Comparison of ENCODE assay signal across 19 mouse cellular contexts in the genomic region with DNA sequence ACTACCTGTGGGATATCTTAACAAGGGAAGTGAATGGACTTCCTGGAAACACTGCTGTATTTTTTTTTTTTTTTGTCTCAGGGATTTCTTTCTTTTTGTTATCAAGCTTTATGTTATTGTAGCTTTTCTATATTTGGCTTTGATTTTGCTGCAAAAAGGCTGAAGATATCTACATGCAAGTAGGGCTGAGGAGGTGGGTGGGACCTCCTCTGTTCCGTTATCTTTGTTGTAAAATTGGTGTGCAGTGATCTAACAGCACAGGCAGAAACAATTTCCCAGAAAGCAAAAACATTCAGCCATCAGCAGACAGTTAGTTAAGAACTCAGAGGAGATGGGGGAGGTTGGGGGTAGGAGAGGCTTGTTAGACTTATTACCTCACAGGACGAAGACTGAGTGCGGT.
A peak's percentile ranks its signal among the peaks of the same experiment; 100 is the strongest.
DNase-seq lines count a peak whose midpoint lies in the region; TF ChIP-seq lines count a peak whose summit lies in the region.
"Had no signal": no experiment of that assay in that cellular context is flagged by ENCODE, and none has a peak within 500 bp of the region (broad histone marks: within the 10 kb centered on the region; RNA-seq: fewer than 3 reads in every experiment).

No protein-coding gene starts in this region.

- H3K27me3 ChIP-seq in heart, adult 2 months (ENCODE audit: control insufficient read depth, insufficient read depth, low read length) = no peaks in the 10 kb centered on the region
- H3K27me3 ChIP-seq in heart, embryonic 10.5 days (ENCODE audit: insufficient read depth, poor library complexity, severe bottlenecking) = no peaks in the 10 kb centered on the region
- no peaks in the 10 kb centered on the region for H3K27me3 ChIP-seq in MEL (ENCODE audit: control insufficient read depth in 1 of 2, insufficient read depth in 2 of 2, low read length in 2 of 2)
- H3K27me3 ChIP-seq: hindbrain, embryonic 13.5 days had no signal

- H3K9me3 ChIP-seq in heart, embryonic 10.5 days = no peaks in the 10 kb centered on the region
- no peaks in the 10 kb centered on the region for H3K9me3 ChIP-seq in MEL (replicated peaks; ENCODE audit: insufficient read depth, low read length)
- H3K9me3 ChIP-seq: embryonic facial prominence, embryonic 10.5 days; heart, embryonic 15.5 days; hindbrain, embryonic 13.5 days had no signal

- H3K9ac ChIP-seq in heart, adult 2 months (ENCODE audit: low read depth, low read length) = no peak overlapping the region
- H3K9ac ChIP-seq in MEL (ENCODE audit: control insufficient read depth, low read depth, low read length, poor library complexity, severe bottlenecking) = no peak overlapping the region
- H3K9ac ChIP-seq: heart, embryonic 15.5 days; hindbrain, embryonic 13.5 days had no signal

- peak overlapping the region; percentile 34 for H3K27ac ChIP-seq in heart, adult 2 months
- no peak overlapping the region for H3K27ac ChIP-seq in heart, embryonic 10.5 days
- H3K27ac ChIP-seq in MEL (ENCODE audit: control insufficient read depth, low read depth, low read length) = no peak overlapping the region
- H3K27ac ChIP-seq: embryonic facial prominence, embryonic 10.5 days; heart, embryonic 15.5 days; hindbrain, embryonic 13.5 days; hindbrain, postnatal 0 days had no signal

- no peak for TF ChIP-seq POLR2A in heart, adult 2 months (IDR thresholded peaks at IDR 0.05; ENCODE audit: insufficient read depth, low read depth, low read length)
- TF ChIP-seq POLR2A in MEL (IDR thresholded peaks at IDR 0.05; ENCODE audit: control insufficient read depth in 1 of 2, insufficient read depth in 1 of 2, low read depth in 1 of 2, low read length in 2 of 2, poor library complexity in 1 of 2) = no peak

- DNase-seq in heart, adult 2 months = no peak
- no peak for DNase-seq in heart, embryonic 10.5 days (ENCODE audit: low spot score)
- DNase-seq in CD4-positive, CD25-positive, alpha-beta regulatory T cell, adult 2 months (ENCODE audit: low read depth, low spot score) = peak; percentile 18
- peak; percentile 55 for DNase-seq in MEL (ENCODE audit: low read depth, low spot score)
- DNase-seq in c-Kit-positive CD71-positive TER-119-positive erythroid progenitor cells, embryonic 14.5 days (ENCODE audit: low spot score) = peak; percentile 6
- no peak for DNase-seq in gastrocnemius, postnatal 4 days (ENCODE audit: low spot score in 2 of 2)
- no peak for DNase-seq in B cell, adult 2 months
- DNase-seq: adrenal gland, adult 2 months; adrenal gland, postnatal 25 days; cerebellum, adult 18-20 months; cerebellum, adult 9-11 months; cerebellum, postnatal 36 days; gastrocnemius, postnatal 10 days; heart, postnatal 14 days; kidney, adult 18-20 months had no signal

- no peaks in the 10 kb centered on the region for H3K79me2 ChIP-seq in heart, adult 2 months (replicated peaks; ENCODE audit: control insufficient read depth, insufficient read depth, low read length)
- H3K79me2 ChIP-seq in MEL (ENCODE audit: control insufficient read depth, insufficient read depth, low read length, poor library complexity) = no peaks in the 10 kb centered on the region

- 49% methylated on average over 3 of the region's 3 CpGs for WGBS in heart, adult 2 months
- 78% methylated on average over 3 of the region's 3 CpGs for WGBS in heart, embryonic 10.5 days

- no peak for TF ChIP-seq CTCF in heart, adult 2 months (IDR thresholded peaks at IDR 0.05)
- TF ChIP-seq CTCF in MEL (IDR thresholded peaks at IDR 0.05 in 2 of 3, conservative IDR thresholded peaks at IDR 0.05 in 1 of 3; ENCODE audit: control insufficient read depth in 1 of 3, insufficient read depth in 1 of 3, low read depth in 2 of 3, low read length in 3 of 3, poor library complexity in 1 of 3, severe bottlenecking in 1 of 3) = no peak

- intact Hi-C loops in heart, adult 2 months (cut with DNase I) = no loop called here

- no peak for TF ChIP-seq EP300 in heart, adult 2 months (IDR thresholded peaks at IDR 0.05; ENCODE audit: insufficient read depth, low read depth, low read length)
- peak; percentile 21 to 34; a peak in 1 of 4 replicates for TF ChIP-seq EP300 in MEL (IDR thresholded peaks at IDR 0.05; ENCODE audit: low read depth in 1 of 2, low read length in 2 of 2)

- no peak overlapping the region for H3K4me3 ChIP-seq in heart, adult 2 months
- H3K4me3 ChIP-seq in heart, embryonic 10.5 days = no peak overlapping the region
- no peak overlapping the region for H3K4me3 ChIP-seq in MEL (ENCODE audit: control insufficient read depth in 1 of 2, insufficient read depth in 1 of 2, low read depth in 2 of 2, low read length in 2 of 2)
- H3K4me3 ChIP-seq: embryonic facial prominence, embryonic 10.5 days; heart, embryonic 15.5 days; hindbrain, embryonic 13.5 days had no signal

- no peaks in the 10 kb centered on the region for H3K36me3 ChIP-seq in heart, adult 2 months (ENCODE audit: control insufficient read depth, insufficient read depth, low read length)
- H3K36me3 ChIP-seq in heart, embryonic 10.5 days = no peaks in the 10 kb centered on the region
- peaks cover 0 to 19% of the 10 kb centered on the region in 2 experiments; a peak in 3 of 4 replicates for H3K36me3 ChIP-seq in MEL (ENCODE audit: control insufficient read depth in 1 of 2, insufficient read depth in 2 of 2, low read length in 2 of 2)
- H3K36me3 ChIP-seq: embryonic facial prominence, embryonic 10.5 days; heart, embryonic 15.5 days had no signal

- TF ChIP-seq RAD21 in MEL (IDR thresholded peaks at IDR 0.05; ENCODE audit: low read depth, low read length) = no peak

- no peaks in the 10 kb centered on the region; the same call in 1 of the 2 replicates for H3K4me1 ChIP-seq in heart, adult 2 months (ENCODE audit: control insufficient read depth, insufficient read depth, low read length)
- H3K4me1 ChIP-seq in heart, embryonic 10.5 days = no peaks in the 10 kb centered on the region
- H3K4me1 ChIP-seq in MEL (ENCODE audit: control insufficient read depth in 1 of 2, insufficient read depth in 2 of 2, low read length in 2 of 2) = peaks cover 7% of the 10 kb centered on the region in 2 experiments
- H3K4me1 ChIP-seq: embryonic facial prominence, embryonic 10.5 days; heart, embryonic 15.5 days; hindbrain, embryonic 13.5 days had no signal

TF ChIP-seq in MEL, 35 proteins besides CTCF, POLR2A, EP300 and RAD21:
- TF ChIP-seq MAFK (IDR thresholded peaks at IDR 0.05; ENCODE audit: borderline replicate concordance, low read depth, low read length) (peak; percentile 5; the same call in 1 of the 2 replicates), ZNF384 (IDR thresholded peaks at IDR 0.05; ENCODE audit: low read depth, low read length) (peak; percentile 60), RCOR1 (IDR thresholded peaks at IDR 0.05; ENCODE audit: low read depth, low read length) (peak; percentile 89), ETS1 (IDR thresholded peaks at IDR 0.05; ENCODE audit: low read depth, low read length) (0 out of 2 replicates have a peak, but pooled peaks have one; percentile 28), GATA1 (IDR thresholded peaks at IDR 0.05; ENCODE audit: low read depth, low read length) (peak; percentile 35), NRF1 (IDR thresholded peaks at IDR 0.05; ENCODE audit: insufficient read depth, low read depth, low read length, poor library complexity, severe bottlenecking) (no peak)

Comparison
In these comparisons a context has a peak if more than half of its experiments do, and no peak if none do; other contexts are left out.
1. DNase-seq: peak in CD4-positive, CD25-positive, alpha-beta regulatory T cell, adult 2 months (single experiment), MEL (single experiment) and c-Kit-positive CD71-positive TER-119-positive erythroid progenitor cells, embryonic 14.5 days (single experiment); none in heart, adult 2 months (0 of 2), heart, embryonic 10.5 days (single experiment), gastrocnemius, postnatal 4 days (0 of 2) and B cell, adult 2 months (0 of 2).